Mouse (Mus musculus) adrenal gland, postnatal 10 days (tissue): ENCODE data around the gene Trpc4. TPM values are rescaled to one million over a fixed set of nuclear protein-coding genes. Genes with fewer than 3 reads are reported as not detected.

Experiments used
- DNase-seq: peaks from one replicate; pipeline ENCODE4 v3.0.0; 2021; ENCODE audit warnings: mixed read lengths
- long read RNA-seq, 2 experiments: library from polyadenylated mRNA; stranded (forward); transcript quantifications; one replicate each; pipeline ENCODE4 v2.0.0; 2021
- total RNA-seq, 2 experiments: library from RNA; stranded (reverse); gene quantifications; 2 replicates each; pipeline ENCODE4 v1.2.3; 2021

Trpc4 gene
- under 1 TPM; 0.39 to 0.67 TPM for total RNA-seq
- long read RNA-seq, experiment 1, result 0 reads
- long read RNA-seq, experiment 2, result 0 reads

DNA sequence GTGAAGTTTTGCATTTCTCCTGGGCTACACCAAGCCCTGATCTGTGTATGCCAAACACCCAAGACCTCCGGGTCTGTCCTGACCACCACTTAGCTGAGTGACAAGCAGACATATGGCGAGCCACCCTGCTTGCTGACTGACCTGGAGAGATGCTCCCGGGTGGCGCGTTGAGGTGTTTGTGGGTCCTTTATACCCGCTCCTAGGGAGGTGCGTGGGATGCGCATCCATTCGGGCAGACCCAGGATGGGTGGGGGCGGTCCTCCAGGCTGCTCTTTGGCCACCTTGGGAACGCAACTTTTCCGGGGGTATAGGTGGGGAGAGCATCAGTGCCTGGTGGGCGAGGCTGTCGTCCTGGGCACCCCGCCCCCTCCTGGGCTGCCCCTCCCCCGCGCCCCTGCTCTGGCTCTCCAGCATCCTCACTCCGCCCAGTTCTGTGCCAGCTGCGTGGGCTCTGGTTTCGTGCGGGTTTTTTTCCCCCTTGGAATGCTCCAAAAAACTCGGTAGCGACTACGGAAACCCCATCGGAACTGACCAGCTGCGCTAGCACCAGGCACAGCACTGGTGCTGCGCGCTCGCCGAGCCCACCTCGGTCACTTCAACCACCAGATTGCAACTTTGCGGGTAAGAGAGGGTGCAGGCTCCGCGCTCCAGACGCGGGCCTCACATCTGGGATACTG lies at the start of gene Trpc4:
Gene Trpc4, plus strand, starts transcription at position 397 of the 677 bp plus-strand sequence.
- DNase-seq, result no peak

GRCm38 (mm10) chr3:54111489-54111888 lies 44.3 kb upstream of the Trpc4 start:
- DNase-seq, result no peak

DNA sequence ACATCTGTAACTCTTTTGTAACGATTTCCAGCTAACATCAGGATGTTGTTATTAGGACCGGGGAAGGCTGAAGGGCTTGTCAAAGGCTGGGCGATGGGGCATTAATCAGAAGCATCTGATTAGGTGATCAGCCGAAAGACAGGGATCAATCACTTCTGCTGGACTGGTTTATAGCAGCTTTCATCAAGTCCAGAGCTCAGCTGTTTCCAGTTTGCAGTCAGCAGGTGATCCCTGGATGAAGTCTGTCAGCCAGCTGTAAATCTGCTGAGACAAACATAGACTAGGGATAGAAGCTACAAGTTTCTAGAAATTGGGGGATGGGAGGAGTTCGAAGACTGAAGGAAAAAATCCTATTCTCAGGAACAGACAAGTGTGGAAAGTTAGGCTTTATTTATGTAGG lies 20.5 kb upstream of the Trpc4 start:
- DNase-seq, result no peak

DNA sequence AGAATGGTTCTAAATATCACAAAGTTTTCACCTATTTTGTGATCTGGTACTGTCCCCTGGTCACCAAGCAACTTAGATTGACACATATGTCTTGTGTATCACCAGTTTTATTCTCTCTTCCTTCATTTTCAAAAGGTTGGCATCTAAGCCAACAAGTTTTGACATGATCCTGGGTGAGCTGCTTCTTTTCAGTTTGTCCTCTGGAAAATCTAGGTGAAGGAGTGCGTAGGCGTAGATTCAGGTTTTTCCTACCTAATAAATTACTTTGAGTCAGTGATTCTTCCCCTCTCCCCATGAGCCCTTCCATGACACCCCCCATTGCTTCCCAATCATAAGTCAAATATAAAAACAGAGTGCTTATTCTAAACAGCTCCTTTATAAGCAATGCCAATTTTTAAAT lies 14.5 kb upstream of the Trpc4 start:
- no peak for DNase-seq

- peak; percentile 15 for DNase-seq
These were observed 794 bp upstream of the Trpc4 start for GRCm38 (mm10) chr3:54154844-54155638.

DNA sequence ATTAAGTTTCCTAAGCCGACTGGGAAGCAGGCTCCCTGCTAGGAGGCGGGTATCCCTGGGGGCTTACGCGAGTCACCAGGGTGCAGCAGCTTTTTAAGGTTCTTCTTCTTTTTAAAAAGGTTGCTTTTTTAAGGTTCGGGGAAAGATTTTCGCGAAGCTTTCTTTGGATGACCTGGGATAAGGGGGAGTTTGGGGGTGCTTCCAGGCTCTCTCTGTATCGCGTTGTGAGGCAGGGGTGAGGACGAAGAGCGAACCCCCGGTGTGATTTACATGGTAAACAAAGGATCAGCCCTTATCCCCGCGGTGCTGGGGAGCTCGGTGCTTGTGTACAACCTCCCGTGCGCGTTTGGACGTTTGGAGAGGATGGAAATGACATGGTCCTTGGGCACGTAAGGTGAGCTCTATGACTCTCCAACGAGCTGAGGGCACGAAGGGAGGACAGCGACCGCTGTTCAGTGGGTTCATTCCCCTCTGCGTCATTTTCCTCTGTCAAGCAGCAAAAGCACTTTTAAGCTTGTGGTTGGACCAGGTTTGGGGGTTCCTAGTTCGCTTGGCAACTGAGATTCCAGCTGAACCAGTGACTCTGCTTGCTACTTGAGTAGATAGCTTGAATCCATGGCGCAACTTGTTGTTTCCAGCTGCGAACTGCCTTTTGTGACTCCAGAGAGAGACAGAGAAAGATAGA lies 623 bp downstream of the Trpc4 start:
- no peak for DNase-seq

DNA sequence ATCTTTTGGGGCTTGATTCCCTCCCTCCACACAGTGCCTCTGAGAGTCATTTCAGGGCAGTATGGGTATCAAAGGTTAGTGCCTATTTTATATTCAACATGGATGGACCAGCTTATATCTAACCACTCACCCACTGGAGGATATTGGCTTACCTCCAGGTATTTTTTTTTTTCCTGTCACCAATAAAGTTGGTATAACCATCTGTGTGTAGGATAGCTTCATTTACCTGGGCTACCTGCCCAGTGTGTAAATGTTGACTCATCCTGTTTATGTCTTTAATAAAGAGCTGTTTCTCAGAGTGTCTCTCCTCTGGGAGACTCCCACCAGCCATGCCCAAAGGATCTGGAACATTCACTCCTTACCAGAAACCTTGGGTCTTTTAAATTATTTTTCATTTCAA lies 14.9 kb downstream of the Trpc4 start:
- no peak for DNase-seq

- peak; percentile 18 for DNase-seq
These were observed 21.5 kb downstream of the Trpc4 start for GRCm38 (mm10) chr3:54177296-54177695.

GRCm38 (mm10) chr3:54190932-54191668 lies 35.3 kb downstream of the Trpc4 start:
- DNase-seq, result no peak

DNA sequence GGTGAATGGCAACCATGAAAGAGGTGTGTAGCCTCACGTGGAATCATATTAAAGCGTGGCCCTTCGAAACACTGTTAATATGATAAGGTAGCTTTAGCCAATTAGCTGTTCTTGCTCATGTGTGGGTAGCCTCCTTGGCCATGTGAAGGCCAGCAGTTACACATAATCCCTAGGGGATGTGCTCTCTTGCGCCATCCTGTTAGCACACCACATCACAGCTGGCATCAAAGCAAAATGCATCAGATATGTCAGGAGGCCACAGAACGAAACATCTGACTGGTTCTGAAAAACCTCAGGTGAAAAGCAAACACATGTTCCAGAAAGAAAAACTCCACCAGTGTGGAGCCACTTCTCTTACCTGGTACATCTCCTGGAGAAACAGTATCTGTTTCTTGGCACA lies 45.4 kb downstream of the Trpc4 start:
- peak; percentile 45 for DNase-seq

GRCm38 (mm10) chr3:54204386-54204785 lies 48.6 kb downstream of the Trpc4 start:
- DNase-seq, result no peak

DNA sequence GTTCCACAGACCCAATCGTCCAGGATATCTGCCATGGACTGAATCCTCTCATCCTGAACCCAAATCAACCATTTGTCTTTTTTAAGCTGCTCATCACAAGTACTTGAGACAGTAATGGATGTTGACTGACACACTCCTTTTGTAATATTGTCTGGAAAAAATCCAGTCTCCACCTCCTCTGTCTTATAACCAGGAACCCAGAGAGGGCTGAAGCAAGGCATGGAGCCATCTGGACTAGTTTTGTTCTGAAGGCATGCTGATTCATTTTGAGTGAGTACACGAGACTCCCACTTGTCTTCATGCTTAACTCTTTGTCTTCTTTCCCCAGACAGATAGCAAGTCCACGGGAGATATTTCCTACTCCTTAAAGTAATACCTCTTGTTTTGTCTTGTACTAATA lies 54.3 kb downstream of the Trpc4 start:
- no peak for DNase-seq

DNA sequence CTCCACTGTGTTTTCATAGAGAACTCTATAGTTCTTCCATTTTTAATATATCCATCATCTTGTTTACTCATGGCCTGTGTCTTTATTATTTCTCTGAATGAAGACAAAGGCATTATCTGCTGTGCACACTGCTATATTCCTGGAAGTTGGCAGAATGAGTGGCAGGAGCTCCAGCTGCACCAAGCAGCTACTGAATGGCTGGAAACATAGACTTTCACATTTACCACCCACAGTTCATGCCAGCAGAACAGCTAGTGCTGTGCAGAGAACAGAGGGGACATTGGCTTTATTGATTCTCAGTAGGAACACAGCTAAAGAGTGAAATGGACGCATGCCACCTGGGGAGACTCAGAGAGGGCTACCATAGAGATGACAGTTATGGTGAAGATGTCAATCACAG lies 55.6 kb downstream of the Trpc4 start:
- no peak for DNase-seq

- no peak for DNase-seq
These were observed 66.7 kb downstream of the Trpc4 start for GRCm38 (mm10) chr3:54222549-54222948.

GRCm38 (mm10) chr3:54228463-54228862 lies 72.6 kb downstream of the Trpc4 start:
- no peak for DNase-seq

GRCm38 (mm10) chr3:54238891-54239290 lies 83.1 kb downstream of the Trpc4 start:
- DNase-seq, result peak; percentile 19

- DNase-seq, result no peak
These were observed 83.6 kb downstream of the Trpc4 start for GRCm38 (mm10) chr3:54239426-54239825.

DNA sequence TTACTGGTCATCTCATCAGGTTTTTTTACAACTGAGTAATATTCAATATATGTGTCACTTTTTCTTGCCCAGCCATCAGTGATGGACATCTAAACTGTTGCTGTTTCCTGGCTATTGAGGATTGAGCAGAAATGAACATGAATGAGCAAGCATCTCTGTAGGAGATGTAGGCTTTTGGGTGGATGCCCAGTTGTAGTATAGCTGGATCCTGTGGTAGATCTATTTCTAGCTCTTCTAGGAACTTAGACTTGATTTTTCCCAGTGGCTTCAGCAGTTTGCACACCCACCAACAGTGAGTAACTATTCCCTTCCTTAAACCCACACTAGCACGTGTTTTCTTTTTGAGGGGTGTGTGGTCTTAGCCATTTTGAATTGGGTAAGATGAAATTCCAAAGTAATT lies 87.3 kb downstream of the Trpc4 start:
- DNase-seq, result no peak

DNA sequence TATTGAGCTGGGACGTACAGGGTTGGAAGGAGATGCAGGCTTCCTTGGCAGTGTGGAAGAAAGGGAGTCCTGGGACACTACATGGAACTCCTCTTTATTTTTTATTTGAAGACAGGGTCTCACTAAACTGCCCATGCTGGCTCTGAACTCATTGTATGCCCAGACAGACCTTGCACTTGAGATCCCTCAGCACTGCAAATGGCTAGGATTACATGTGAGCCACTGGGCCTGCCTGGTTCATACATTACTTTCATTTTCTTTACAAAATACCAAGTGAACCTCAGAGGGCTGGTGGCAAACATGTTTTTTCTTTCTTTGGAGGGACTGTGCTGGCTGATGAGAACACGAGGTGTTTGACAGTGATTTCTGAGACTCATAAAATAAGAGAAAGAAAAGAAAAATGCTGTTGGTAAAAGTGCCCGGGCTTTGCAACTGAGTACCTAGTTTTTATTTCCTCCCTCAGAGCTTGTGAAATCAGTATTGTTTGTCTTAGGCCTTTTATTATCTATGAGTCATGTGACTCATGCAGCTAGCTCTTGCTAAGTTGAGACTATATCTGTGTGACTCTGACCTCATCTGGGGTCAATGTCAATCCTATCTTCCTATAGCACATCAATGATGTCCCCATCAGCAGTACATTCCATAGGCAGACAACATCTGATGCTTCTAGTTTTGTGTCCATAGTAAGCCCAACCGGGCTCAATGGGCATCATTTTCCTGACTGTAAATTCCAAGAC lies 89.1 kb downstream of the Trpc4 start:
- DNase-seq, result no peak

DNA sequence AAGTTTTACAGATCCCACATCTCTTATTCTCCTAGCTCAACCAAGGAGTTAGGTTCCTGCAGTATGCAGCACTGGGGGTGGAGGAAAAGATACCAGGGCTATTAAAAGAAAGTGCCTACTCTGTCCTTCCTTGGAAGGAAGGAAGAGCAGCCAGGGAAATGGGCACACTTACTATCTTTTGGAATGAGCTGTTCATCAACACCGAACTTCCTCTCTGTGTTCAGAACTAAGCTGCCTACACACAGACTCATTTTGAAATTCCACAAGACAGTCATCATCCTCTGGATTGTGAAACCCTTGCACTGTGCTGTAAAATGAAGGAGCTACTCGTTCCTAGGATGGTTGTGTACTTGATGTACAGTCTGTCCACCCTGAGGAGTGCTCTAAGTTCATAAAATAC lies 90.6 kb downstream of the Trpc4 start:
- DNase-seq, result no peak

- no peak for DNase-seq
These were observed 93.5 kb downstream of the Trpc4 start for GRCm38 (mm10) chr3:54249311-54249710.

DNA sequence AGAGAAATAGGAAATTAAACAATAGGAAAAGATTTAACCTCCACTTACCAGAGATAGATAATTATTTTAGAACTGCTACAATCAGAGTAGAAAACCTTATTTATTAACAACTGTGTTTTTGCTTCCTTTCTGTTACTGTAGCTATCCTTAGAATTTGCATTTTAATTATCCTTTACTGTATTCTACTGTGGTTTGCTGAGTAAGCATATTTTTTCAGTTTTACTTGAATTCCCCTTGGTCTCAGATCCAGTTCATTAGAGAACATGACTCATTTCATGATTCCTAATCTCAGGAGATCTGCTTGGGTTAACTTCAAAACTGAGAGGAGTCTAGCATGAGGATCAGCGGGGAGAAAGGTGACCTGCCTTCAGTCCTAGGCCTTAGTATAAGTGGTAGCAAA lies 111.1 kb downstream of the Trpc4 start:
- no peak for DNase-seq
